In genomic region chr17:80727341-80727951, GRCm38 (mm10) we compare ENCODE assay signal across 8 mouse cellular contexts. TPM values are rescaled to one million over a fixed set of nuclear protein-coding genes. Genes with fewer than 3 reads are reported as not detected.
A peak's percentile ranks its signal among the peaks of the same experiment; 100 is the strongest.
DNase-seq lines count a peak whose midpoint lies in the region; ATAC-seq and TF ChIP-seq lines count a peak whose summit lies in the region.

No protein-coding gene starts in this region.

- peaks cover 3 to 10% of the 10 kb centered on the region in 2 experiments; a peak in 2 of 4 replicates for H3K4me1 ChIP-seq in ES-E14 (ENCODE audit: control insufficient read depth in 2 of 2, insufficient read depth in 2 of 2, low read length in 2 of 2, poor library complexity in 1 of 2)
- H3K4me1 ChIP-seq in brown adipose tissue, adult 24 weeks (ENCODE audit: control insufficient read depth, insufficient read depth, insufficient read length, low read length): peaks cover 20% of the 10 kb centered on the region
- H3K4me1 ChIP-seq in forebrain, embryonic 14.5 days (ENCODE audit: control insufficient read depth, insufficient read depth, low read length): peaks cover 12% of the 10 kb centered on the region

- in situ Hi-C loops in ES-E14 (cut with MboI; ENCODE audit: low sequenced_read_pairs in 2 of 2, unreplicated experiment in 2 of 2): no loop called here

- no peak for DNase-seq in ES-E14 (ENCODE audit: low read depth, low spot score)
- DNase-seq in forebrain, embryonic 14.5 days (ENCODE audit: low spot score): peak; percentile 63
- DNase-seq in heart, postnatal 4 days: peak; percentile 66
- DNase-seq in layer of hippocampus, postnatal 14 days (ENCODE audit: low spot score in 2 of 2): peak; percentile 39 to 44
- DNase-seq in lung, postnatal 25 days (ENCODE audit: low spot score): peak; percentile 39
- DNase-seq in retina, adult 2 months (ENCODE audit: low read depth, low spot score): peak; percentile 59
- peak; percentile 70 for DNase-seq in thymus, postnatal 4 days

- under 1% methylated on average over 47 of the region's 54 CpGs for WGBS in forebrain, embryonic 14.5 days

- no peaks in the 10 kb centered on the region; the same call in 1 of the 2 replicates for H3K36me3 ChIP-seq in ES-E14 (ENCODE audit: control insufficient read depth, insufficient read depth, low read length, poor library complexity, severe bottlenecking)
- H3K36me3 ChIP-seq in forebrain, embryonic 14.5 days (ENCODE audit: control insufficient read depth, insufficient read depth, low read length): no peaks in the 10 kb centered on the region

- H3K9me3 ChIP-seq in ES-E14 (ENCODE audit: control insufficient read depth, insufficient read depth, low read depth, low read length): no peaks in the 10 kb centered on the region
- H3K9me3 ChIP-seq in forebrain, embryonic 14.5 days (replicated peaks; ENCODE audit: control insufficient read depth, low read length): no peaks in the 10 kb centered on the region

- H3K4me2 ChIP-seq in forebrain, embryonic 14.5 days (ENCODE audit: low read length): peak overlapping the region; percentile 76

- peak overlapping the region; percentile 91 for H3K9ac ChIP-seq in ES-E14 (ENCODE audit: insufficient read depth, low read depth, low read length, poor library complexity, severe bottlenecking)
- peak overlapping the region; percentile 98 for H3K9ac ChIP-seq in forebrain, embryonic 14.5 days (ENCODE audit: low read length)

- no peaks in the 10 kb centered on the region for H3K27me3 ChIP-seq in forebrain, embryonic 14.5 days (replicated peaks; ENCODE audit: control insufficient read depth, insufficient read depth, low read length)

- peak; percentile 74 for ATAC-seq in forebrain, embryonic 14.5 days

- peak overlapping the region; percentile 82 to 98 for H3K4me3 ChIP-seq in ES-E14 (ENCODE audit: insufficient read depth in 1 of 2, low read depth in 1 of 2, low read length in 2 of 2, poor library complexity in 1 of 2, severe bottlenecking in 1 of 2)
- peak overlapping the region; percentile 97 for H3K4me3 ChIP-seq in brown adipose tissue, adult 24 weeks (ENCODE audit: insufficient read depth, low read depth, low read length)
- peak overlapping the region; percentile 64 for H3K4me3 ChIP-seq in forebrain, embryonic 14.5 days (ENCODE audit: low read depth, low read length)

- peak overlapping the region; percentile 94 for H3K27ac ChIP-seq in ES-E14 (ENCODE audit: insufficient read depth, low read depth, low read length, poor library complexity, severe bottlenecking)
- H3K27ac ChIP-seq in brown adipose tissue, adult 24 weeks (replicated peaks; ENCODE audit: low read depth, low read length): peak overlapping the region; percentile 98
- peak overlapping the region; percentile 93 for H3K27ac ChIP-seq in forebrain, embryonic 14.5 days (ENCODE audit: low read depth, low read length)

TF ChIP-seq in ES-E14, 5 proteins besides CTCF, POLR2A, EP300 and RAD21:
- TF ChIP-seq CHD2 (IDR thresholded peaks at IDR 0.05; ENCODE audit: low read depth, low read length): no peak
- TF ChIP-seq ZNF384 (IDR thresholded peaks at IDR 0.05; ENCODE audit: low read depth, low read length): no peak
- no peak for TF ChIP-seq MAFK (IDR thresholded peaks at IDR 0.05; ENCODE audit: insufficient read depth, low read depth, low read length)
- TF ChIP-seq ZC3H11A (IDR thresholded peaks at IDR 0.05; ENCODE audit: borderline replicate concordance, low read depth, low read length): no peak
- no peak; the same call in 1 of the 2 replicates for TF ChIP-seq HCFC1 (IDR thresholded peaks at IDR 0.05; ENCODE audit: borderline replicate concordance, insufficient read depth, low read length)

RNA-seq across cellular contexts. Expression of gene Map4k3, which starts 0.8 kb away (rescaled TPM):
- 22.3 and 24.1 TPM in 2 replicates for total RNA-seq in ES-E14 (2012; rRNA removed)
- polyA plus RNA-seq in brown adipose tissue, adult 24 weeks (2012; ENCODE audit: insufficient read depth, insufficient read length, missing spikeins): 16.6 and 16.9 TPM in 2 replicates
- polyA plus RNA-seq in forebrain, embryonic 14.5 days (2014; fragmentation: Nextera tagmentation; extraction: Ambion mirVana): 29.0 and 30.7 TPM in 2 replicates
- total RNA-seq in heart, postnatal 4 days (2021): 10 to 100 TPM; 49.6 to 51.9 TPM
- 10 to 100 TPM; 83.3 to 85.6 TPM for total RNA-seq in layer of hippocampus, postnatal 14 days (2021)
